1 mouse cellular context compared by ENCODE assay signal in genomic region chr15:79791502-79791901, GRCm38 (mm10).
TF ChIP-seq lines count a peak whose summit lies in the region.

No protein-coding gene starts in this region.

TF ChIP-seq in MEL, 35 proteins besides CTCF, POLR2A, EP300 and RAD21:
- TF ChIP-seq MYC (IDR thresholded peaks at IDR 0.05; ENCODE audit: low read depth, low read length) = no peak
- TF ChIP-seq POLR2AphosphoS2 (IDR thresholded peaks at IDR 0.05; ENCODE audit: low read length) = no peak
- 0 out of 2 replicates have a peak, but pooled peaks have one; percentile 10 for TF ChIP-seq SMC3 (IDR thresholded peaks at IDR 0.05; ENCODE audit: low read depth, low read length)
- TF ChIP-seq MXI1 (IDR thresholded peaks at IDR 0.05; ENCODE audit: low read depth, low read length) = peak; percentile 63; the same call in 1 of the 2 replicates
- TF ChIP-seq MAFK (IDR thresholded peaks at IDR 0.05; ENCODE audit: borderline replicate concordance, low read depth, low read length) = no peak
- no peak for TF ChIP-seq ZKSCAN1 (IDR thresholded peaks at IDR 0.05; ENCODE audit: low read depth, low read length)
- no peak for TF ChIP-seq TCF12 (IDR thresholded peaks at IDR 0.05; ENCODE audit: low read depth, low read length)
- no peak for TF ChIP-seq GATA1 (IDR thresholded peaks at IDR 0.05; ENCODE audit: low read depth, low read length)
- TF ChIP-seq ZNF384 (IDR thresholded peaks at IDR 0.05; ENCODE audit: low read depth, low read length) = no peak
- no peak for TF ChIP-seq CHD2 (IDR thresholded peaks at IDR 0.05; ENCODE audit: low read length)
- peak; percentile 57 for TF ChIP-seq SIN3A (IDR thresholded peaks at IDR 0.05; ENCODE audit: low read length)
- no peak for TF ChIP-seq MAX (IDR thresholded peaks at IDR 0.05; ENCODE audit: low read length)
- no peak for TF ChIP-seq TAL1 (IDR thresholded peaks at IDR 0.05; ENCODE audit: low read length)
